Mouse (Mus musculus) cerebellum, adult (tissue): ENCODE data around the gene Cacnb3.

Experiments
- ATAC-seq: cut with Nextera tagmentation; 2 replicates; pipeline ENCODE4 v1.9.2; 2017; ENCODE audit warnings: mild to moderate bottlenecking, moderate library complexity, mixed read lengths; ENCODE audit not compliant: insufficient number of reproducible peaks, low FRiP score, low TSS enrichment

Gene Cacnb3

GRCm38 (mm10) chr15:98633822-98634470, 3.3 kb downstream of the Cacnb3 start:
- no peak for ATAC-seq

- ATAC-seq = 0 out of 2 replicates have a peak, but pooled peaks have one; percentile 36
These were observed 4.0 kb downstream of the Cacnb3 start for GRCm38 (mm10) chr15:98634541-98635081.

GRCm38 (mm10) chr15:98635291-98635841, 4.7 kb downstream of the Cacnb3 start:
- ATAC-seq = no peak

- ATAC-seq = no peak
These were observed 5.9 kb downstream of the Cacnb3 start for GRCm38 (mm10) chr15:98636517-98636916.

GRCm38 (mm10) chr15:98637155-98637554, 6.5 kb downstream of the Cacnb3 start:
- no peak for ATAC-seq

- no peak for ATAC-seq
These were observed 9.5 kb downstream of the Cacnb3 start for GRCm38 (mm10) chr15:98640157-98640556.

- ATAC-seq = no peak
These were observed 13.8 kb downstream of the Cacnb3 start for GRCm38 (mm10) chr15:98644406-98644805.

GRCm38 (mm10) chr15:98645057-98646026, 14.7 kb downstream of the Cacnb3 start:
- ATAC-seq = no peak

GRCm38 (mm10) chr15:98646737-98647136, 16.1 kb downstream of the Cacnb3 start:
- no peak for ATAC-seq

- no peak for ATAC-seq
These were observed 16.7 kb downstream of the Cacnb3 start for GRCm38 (mm10) chr15:98647308-98647707.

GRCm38 (mm10) chr15:98648071-98648470, 17.4 kb downstream of the Cacnb3 start:
- ATAC-seq = no peak

- ATAC-seq = no peak
These were observed 20.8 kb downstream of the Cacnb3 start for GRCm38 (mm10) chr15:98651431-98651830.

GRCm38 (mm10) chr15:98652174-98652573, 21.5 kb downstream of the Cacnb3 start:
- ATAC-seq = no peak

GRCm38 (mm10) chr15:98656982-98657751, 26.5 kb downstream of the Cacnb3 start:
- ATAC-seq = no peak

- 0 out of 2 replicates have a peak, but pooled peaks have one; percentile 5 for ATAC-seq
These were observed 31.5 kb downstream of the Cacnb3 start for GRCm38 (mm10) chr15:98662198-98662566.

- ATAC-seq = peak; percentile 98
These were observed 32.2 kb downstream of the Cacnb3 start, which contains the start of gene Ddx23 for GRCm38 (mm10) chr15:98662567-98663545. TSS of gene Ddx23 (minus strand) at chr15:98662894.

- ATAC-seq = no peak
These were observed 33.6 kb downstream of the Cacnb3 start for GRCm38 (mm10) chr15:98664042-98664907.

GRCm38 (mm10) chr15:98672592-98672991, 42.0 kb downstream of the Cacnb3 start:
- ATAC-seq = no peak
